Comparison of ENCODE assay signal across 9 mouse cellular contexts in the genomic region with DNA sequence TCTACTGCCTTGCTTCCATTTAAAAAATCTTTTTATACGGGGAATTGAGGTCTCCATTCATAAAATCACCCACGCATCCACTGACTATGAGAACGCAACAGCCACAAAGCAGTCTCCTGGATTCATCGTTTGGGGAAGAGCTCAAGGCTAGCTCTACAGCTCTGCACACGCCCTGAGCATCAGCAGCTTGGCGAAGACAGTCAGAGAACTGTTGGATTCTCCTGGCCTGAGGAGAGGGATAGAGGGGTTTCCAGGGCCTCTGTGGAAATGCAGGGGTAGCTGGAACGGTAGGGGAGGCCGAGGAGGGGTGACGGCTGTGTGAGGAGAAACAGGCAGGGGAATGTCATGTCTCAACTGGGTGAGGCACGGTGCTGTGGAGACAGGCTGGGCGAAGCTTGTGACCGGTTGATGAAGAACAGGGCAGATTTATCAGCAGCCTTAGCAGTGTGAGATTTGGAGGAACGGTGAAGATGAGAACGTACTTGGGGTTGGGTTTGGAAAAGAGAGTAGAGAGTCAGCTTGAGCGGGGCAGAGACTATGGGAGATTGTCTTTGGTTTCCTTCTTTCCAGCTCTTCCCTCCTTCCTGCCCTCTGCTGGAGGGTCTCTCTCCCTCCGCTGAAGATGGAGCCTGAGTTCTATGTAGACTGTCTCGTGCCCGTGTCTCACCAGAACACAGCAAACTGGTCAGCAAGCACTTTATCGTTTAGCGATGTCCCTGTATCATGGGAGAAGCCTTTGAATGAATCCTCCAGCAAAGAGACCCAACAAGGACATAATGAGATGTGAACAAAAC.
DNase-seq lines count a peak whose midpoint lies in the region; ATAC-seq lines count a peak whose summit lies in the region.
"Had no signal": no experiment of that assay in that cellular context is flagged by ENCODE, and none has a peak within 500 bp of the region (broad histone marks: within the 10 kb centered on the region; RNA-seq: fewer than 3 reads in every experiment).

No protein-coding gene starts in this region.

- H3K36me3 ChIP-seq in heart, embryonic 13.5 days = no peaks in the 10 kb centered on the region
- peaks cover 4% of the 10 kb centered on the region; the same call in 1 of the 2 replicates for H3K36me3 ChIP-seq in midbrain, embryonic 12.5 days
- no peaks in the 10 kb centered on the region for H3K36me3 ChIP-seq in midbrain, embryonic 14.5 days (ENCODE audit: control insufficient read depth, insufficient read depth, low read length)
- H3K36me3 ChIP-seq in forebrain, embryonic 16.5 days (ENCODE audit: control insufficient read depth, insufficient read depth) = no peaks in the 10 kb centered on the region
- H3K36me3 ChIP-seq in stomach, embryonic 16.5 days (ENCODE audit: control insufficient read depth, insufficient read depth, low read length) = no peaks in the 10 kb centered on the region
- H3K36me3 ChIP-seq: G1E had no signal

- peaks cover 29% of the 10 kb centered on the region for H3K4me1 ChIP-seq in heart, embryonic 13.5 days
- peaks cover 15% of the 10 kb centered on the region for H3K4me1 ChIP-seq in midbrain, embryonic 12.5 days
- H3K4me1 ChIP-seq in midbrain, embryonic 14.5 days (ENCODE audit: control insufficient read depth, insufficient read depth, low read length) = peaks cover 10% of the 10 kb centered on the region; the same call in 1 of the 2 replicates
- H3K4me1 ChIP-seq in forebrain, embryonic 16.5 days (replicated peaks; ENCODE audit: control insufficient read depth, insufficient read depth, low read length) = peaks cover 12% of the 10 kb centered on the region
- H3K4me1 ChIP-seq in stomach, embryonic 16.5 days (ENCODE audit: control insufficient read depth, insufficient read depth, low read length) = peaks cover 21% of the 10 kb centered on the region

- H3K27ac ChIP-seq in heart, embryonic 13.5 days (replicated peaks) = no peak overlapping the region; the same call in 1 of the 2 replicates
- H3K27ac ChIP-seq in midbrain, embryonic 12.5 days (replicated peaks) = no peak overlapping the region
- H3K27ac ChIP-seq in midbrain, embryonic 14.5 days (replicated peaks; ENCODE audit: low read depth, low read length) = no peak overlapping the region
- H3K27ac ChIP-seq in forebrain, embryonic 16.5 days (ENCODE audit: low read length) = no peak overlapping the region
- H3K27ac ChIP-seq in stomach, embryonic 16.5 days (ENCODE audit: low read length) = peak overlapping the region; percentile 58

- H3K9ac ChIP-seq in heart, embryonic 13.5 days = peak overlapping the region; percentile 63
- H3K9ac ChIP-seq in midbrain, embryonic 12.5 days (replicated peaks) = no peak overlapping the region
- H3K9ac ChIP-seq in midbrain, embryonic 14.5 days (replicated peaks; ENCODE audit: low read length) = no peak overlapping the region
- no peak overlapping the region for H3K9ac ChIP-seq in forebrain, embryonic 16.5 days (replicated peaks; ENCODE audit: low read depth, low read length)
- 0 out of 2 replicates have a peak overlapping the region, but pooled peaks have one; percentile 19 for H3K9ac ChIP-seq in stomach, embryonic 16.5 days (ENCODE audit: low read length)

- intact Hi-C loops in heart, postnatal 10 days (cut with DNase I) = loop anchor here (1.0 to 10.0 kb wide), 4 partner anchors 108 to 637 kb away; no protein-coding TSS in a partner anchor

- DNase-seq in heart, postnatal 10 days = no peak
- no peak for DNase-seq in midbrain, embryonic 14.5 days
- no peak for DNase-seq in adrenal gland, adult 8-10 months
- DNase-seq in embryo, embryonic 10 days (ENCODE audit: low spot score) = no peak

- 29% methylated on average over 20 of the region's 20 CpGs for WGBS in heart, embryonic 13.5 days
- 63% methylated on average over 20 of the region's 20 CpGs for WGBS in midbrain, embryonic 12.5 days
- 67% methylated on average over 20 of the region's 20 CpGs for WGBS in midbrain, embryonic 14.5 days
- 62% methylated on average over 20 of the region's 20 CpGs for WGBS in forebrain, embryonic 16.5 days
- WGBS in stomach, embryonic 16.5 days = 47% methylated on average over 20 of the region's 20 CpGs

- H3K27me3 ChIP-seq in heart, embryonic 13.5 days (replicated peaks) = 0 out of 2 replicates have a peak, but pooled peaks cover 2% of the 10 kb centered on the region
- 0 out of 2 replicates have a peak, but pooled peaks cover 3% of the 10 kb centered on the region for H3K27me3 ChIP-seq in midbrain, embryonic 12.5 days
- H3K27me3 ChIP-seq in midbrain, embryonic 14.5 days (ENCODE audit: control insufficient read depth, insufficient read depth, low read length) = no peaks in the 10 kb centered on the region
- no peaks in the 10 kb centered on the region for H3K27me3 ChIP-seq in forebrain, embryonic 16.5 days (replicated peaks; ENCODE audit: control insufficient read depth, insufficient read depth, low read length)
- H3K27me3 ChIP-seq in stomach, embryonic 16.5 days (ENCODE audit: control insufficient read depth, insufficient read depth, low read length) = no peaks in the 10 kb centered on the region

- H3K4me3 ChIP-seq in heart, embryonic 13.5 days = peak overlapping the region; percentile 13
- H3K4me3 ChIP-seq in midbrain, embryonic 12.5 days = no peak overlapping the region
- H3K4me3 ChIP-seq in midbrain, embryonic 14.5 days (replicated peaks; ENCODE audit: low read depth, low read length) = no peak overlapping the region
- H3K4me3 ChIP-seq in forebrain, embryonic 16.5 days (replicated peaks; ENCODE audit: low read length) = no peak overlapping the region
- H3K4me3 ChIP-seq in stomach, embryonic 16.5 days (replicated peaks; ENCODE audit: low read length) = no peak overlapping the region

- ATAC-seq in heart, embryonic 13.5 days (ENCODE audit: extremely low read depth, insufficient number of reproducible peaks, low FRiP score, low TSS enrichment) = peak; percentile 34; the same call in 1 of the 2 replicates
- ATAC-seq in midbrain, embryonic 12.5 days (ENCODE audit: low FRiP score, low read depth) = peak; percentile 5; the same call in 1 of the 2 replicates
- ATAC-seq in midbrain, embryonic 14.5 days (ENCODE audit: low FRiP score, low TSS enrichment) = no peak
- 0 out of 2 replicates have a peak, but pooled peaks have one; percentile 10 for ATAC-seq in forebrain, embryonic 16.5 days
- peak; percentile 24; the same call in 1 of the 2 replicates for ATAC-seq in stomach, embryonic 16.5 days (ENCODE audit: insufficient read depth, low FRiP score)

- H3K9me3 ChIP-seq in heart, embryonic 13.5 days = no peaks in the 10 kb centered on the region
- no peaks in the 10 kb centered on the region for H3K9me3 ChIP-seq in midbrain, embryonic 12.5 days
- H3K9me3 ChIP-seq in midbrain, embryonic 14.5 days (ENCODE audit: control insufficient read depth, low read length) = no peaks in the 10 kb centered on the region
- no peaks in the 10 kb centered on the region for H3K9me3 ChIP-seq in forebrain, embryonic 16.5 days (ENCODE audit: control insufficient read depth, low read length)
- no peaks in the 10 kb centered on the region for H3K9me3 ChIP-seq in stomach, embryonic 16.5 days (replicated peaks; ENCODE audit: control insufficient read depth, low read length)
- H3K9me3 ChIP-seq: G1E had no signal

- peak overlapping the region; percentile 59 for H3K4me2 ChIP-seq in heart, embryonic 13.5 days
- H3K4me2 ChIP-seq in midbrain, embryonic 12.5 days (replicated peaks) = no peak overlapping the region
- H3K4me2 ChIP-seq in midbrain, embryonic 14.5 days (ENCODE audit: low read length) = no peak overlapping the region
- H3K4me2 ChIP-seq in forebrain, embryonic 16.5 days (ENCODE audit: low read length) = no peak overlapping the region
- H3K4me2 ChIP-seq in stomach, embryonic 16.5 days (ENCODE audit: low read depth, low read length) = no peak overlapping the region

Comparison
In these comparisons a context has a peak if more than half of its experiments do, and no peak if none do; other contexts are left out.
1. H3K9ac ChIP-seq: peak in heart, embryonic 13.5 days (single experiment) and stomach, embryonic 16.5 days (single experiment); none in midbrain, embryonic 12.5 days (single experiment), midbrain, embryonic 14.5 days (single experiment) and forebrain, embryonic 16.5 days (single experiment).